Mouse (Mus musculus) urinary bladder, postnatal 10 days (tissue): Measurements from ENCODE around the gene Rcsd1.

ENCODE experiments used
- DNase-seq: peaks from one replicate; pipeline ENCODE4 v3.0.0; 2022; ENCODE audit warnings: low spot score

The Rcsd1 gene

DNA sequence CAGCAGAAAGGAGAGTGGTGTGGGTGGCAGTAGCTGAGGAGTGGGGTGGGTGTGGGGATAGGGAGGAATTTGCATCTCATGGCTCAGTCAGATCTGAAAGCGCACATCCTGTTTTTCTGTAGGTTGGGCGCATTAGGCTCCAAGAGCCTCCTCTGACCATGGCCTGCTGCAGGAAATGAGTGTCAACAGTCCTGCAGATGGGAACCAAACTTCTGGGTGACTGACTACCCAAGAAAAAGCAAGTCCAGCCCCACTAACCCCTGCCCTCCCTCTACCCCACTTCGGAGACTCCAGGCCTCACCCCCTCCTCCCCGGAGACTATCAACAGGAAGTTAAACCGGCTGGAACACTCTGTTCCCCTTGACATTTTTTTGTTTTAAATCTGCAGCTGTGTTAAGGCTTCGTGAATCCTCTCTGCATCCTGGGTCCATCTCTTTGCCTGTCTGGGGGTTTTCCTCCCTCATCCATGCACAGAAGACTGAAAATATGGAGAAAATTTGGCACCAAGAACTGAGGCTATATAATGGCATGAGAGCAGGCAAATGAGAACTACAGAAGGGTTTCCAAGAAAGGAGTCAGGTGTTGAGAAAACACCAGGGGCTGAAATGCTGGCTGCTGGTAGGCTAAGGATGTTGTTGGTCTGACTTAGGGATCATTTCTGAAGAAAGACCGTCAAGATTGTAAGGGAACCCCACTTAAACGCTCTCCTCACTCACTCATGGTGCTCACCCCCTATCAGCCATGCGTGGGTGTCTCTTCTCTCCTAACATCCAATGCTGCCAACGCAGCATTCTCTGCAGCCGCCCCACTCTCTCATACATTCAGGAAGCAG, 8.4 kb upstream of the Rcsd1 start:
- DNase-seq: no peak

DNA sequence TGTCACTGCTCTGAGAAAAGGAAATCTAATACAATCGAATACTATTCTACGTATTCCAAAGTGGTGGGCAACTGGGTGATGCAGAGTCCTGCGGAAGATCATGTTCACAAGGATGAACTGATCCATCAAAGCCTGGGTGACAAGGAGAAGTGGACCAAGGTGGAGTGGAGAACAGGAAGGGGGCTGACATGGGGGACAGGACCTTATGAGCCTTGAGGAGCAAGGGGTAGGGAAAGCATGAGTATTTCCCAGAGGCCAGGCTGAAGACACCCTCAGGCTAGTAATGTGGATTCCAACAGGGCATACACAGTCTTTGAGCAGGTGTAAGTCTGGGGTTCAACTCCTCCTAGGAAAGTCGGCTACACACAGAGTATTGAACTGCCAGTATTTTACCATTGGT, 6.9 kb upstream of the Rcsd1 start:
- no peak for DNase-seq

- no peak for DNase-seq
These were observed 4.2 kb upstream of the Rcsd1 start for GRCm38 (mm10) chr1:165713798-165714197.

DNA sequence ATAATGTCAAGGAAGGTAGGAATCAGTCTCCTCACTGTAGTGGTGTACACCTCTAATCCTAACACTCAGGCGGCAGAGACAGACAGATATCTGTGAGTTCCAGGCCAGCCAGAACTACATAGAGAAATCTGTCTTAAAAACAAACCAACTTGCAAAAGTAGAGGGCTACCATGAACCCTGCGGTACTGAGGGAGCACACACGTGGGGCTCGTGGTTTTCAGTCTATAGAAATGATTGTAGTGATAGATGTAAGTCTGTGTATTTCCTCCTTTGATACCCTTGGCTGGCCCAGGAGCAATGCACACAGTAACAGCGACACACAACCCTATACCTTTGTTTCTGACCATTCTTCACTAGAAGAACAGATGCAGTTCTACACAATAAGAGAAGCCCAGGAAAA, 2.4 kb upstream of the Rcsd1 start:
- no peak for DNase-seq

DNA sequence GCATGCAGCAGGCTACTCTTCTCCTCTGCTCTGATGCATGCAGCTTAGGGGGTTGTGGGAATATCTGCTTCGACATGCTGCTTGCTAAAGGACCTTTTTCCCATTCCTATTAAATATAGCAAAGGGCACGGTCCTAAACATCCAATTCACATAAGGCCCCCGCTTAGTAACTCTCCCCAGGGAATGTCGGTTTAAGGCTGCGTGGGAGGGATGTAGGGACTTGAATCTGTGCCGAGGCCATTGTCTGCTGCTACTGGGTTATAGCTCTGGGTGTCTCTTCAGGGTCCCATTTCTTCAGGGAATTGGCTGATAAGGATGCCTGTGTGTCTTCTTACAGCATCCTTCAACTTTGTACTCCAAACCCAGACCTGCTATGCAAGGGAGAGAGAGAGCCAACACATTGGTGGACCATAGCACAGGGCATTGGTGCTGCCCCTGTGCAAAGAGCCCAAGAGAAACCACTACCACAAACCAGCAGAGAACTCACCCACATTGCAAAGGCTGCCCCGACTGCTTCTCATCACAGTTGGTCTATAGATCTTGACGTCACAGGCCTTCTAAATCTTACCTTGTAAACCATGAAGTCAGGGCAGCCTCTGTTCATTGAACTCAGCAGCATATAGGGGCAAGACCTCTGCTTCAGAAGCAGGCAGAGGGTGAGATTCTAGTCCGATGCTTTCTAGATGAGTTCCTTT, 724 bp downstream of the Rcsd1 start:
- no peak for DNase-seq

DNA sequence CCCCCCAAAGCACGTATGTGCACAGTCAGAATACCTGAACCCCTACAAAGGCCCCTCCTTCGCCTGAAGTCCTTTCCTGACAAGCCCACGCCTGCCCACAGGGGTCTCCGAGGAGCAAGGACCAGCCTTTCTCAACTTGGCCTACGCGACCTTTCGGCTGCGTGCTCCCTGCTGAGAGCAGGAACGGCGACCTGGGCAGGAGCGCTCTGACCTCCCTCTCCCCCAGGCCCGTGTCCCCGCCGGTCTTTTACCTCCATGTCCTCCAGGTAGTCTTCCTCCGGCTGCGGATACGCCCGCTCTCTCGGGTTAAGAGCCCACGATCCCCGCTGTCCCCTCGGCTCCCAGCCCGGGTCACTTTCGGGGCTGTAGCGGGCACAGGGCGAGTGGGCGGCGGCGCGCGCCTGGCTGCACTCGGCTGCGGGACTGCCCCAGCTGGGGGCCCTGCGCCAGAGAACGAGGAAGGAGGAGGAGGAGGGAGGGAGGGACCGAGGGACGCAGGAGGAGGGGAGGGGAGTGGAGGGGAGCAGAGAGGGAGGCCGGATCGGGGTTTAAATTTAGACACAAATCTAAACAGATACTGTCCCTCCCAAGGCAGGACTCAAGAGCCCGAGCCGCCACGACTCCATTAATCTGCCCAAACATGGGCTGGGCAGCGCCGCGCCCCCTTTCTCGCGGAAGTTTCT, 1.8 kb downstream of the Rcsd1 start:
- no peak for DNase-seq

- DNase-seq: no peak
These were observed 2.3 kb downstream of the Rcsd1 start for GRCm38 (mm10) chr1:165707241-165707639.

DNA sequence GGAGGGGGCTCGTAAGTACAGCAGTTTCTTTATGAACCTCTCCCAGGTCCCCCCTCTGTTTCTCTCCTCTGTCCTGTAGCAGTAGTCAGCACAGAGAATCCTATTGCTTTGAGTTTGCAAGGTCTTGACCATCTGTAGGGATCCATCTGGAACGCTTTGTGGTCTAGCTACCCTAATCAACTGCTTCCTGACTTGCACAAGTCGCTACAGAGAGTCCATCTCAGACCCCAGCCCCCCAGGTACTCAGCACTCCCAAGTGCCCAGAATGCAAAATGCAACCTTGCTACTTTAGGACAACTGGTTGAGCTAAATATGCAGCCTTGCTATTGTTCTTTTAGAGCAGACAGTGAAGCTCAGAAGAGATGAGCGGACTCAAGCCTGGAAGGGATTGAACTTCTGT, 3.1 kb downstream of the Rcsd1 start:
- DNase-seq: no peak

GRCm38 (mm10) chr1:165705868-165706348, 3.6 kb downstream of the Rcsd1 start:
- no peak for DNase-seq

DNA sequence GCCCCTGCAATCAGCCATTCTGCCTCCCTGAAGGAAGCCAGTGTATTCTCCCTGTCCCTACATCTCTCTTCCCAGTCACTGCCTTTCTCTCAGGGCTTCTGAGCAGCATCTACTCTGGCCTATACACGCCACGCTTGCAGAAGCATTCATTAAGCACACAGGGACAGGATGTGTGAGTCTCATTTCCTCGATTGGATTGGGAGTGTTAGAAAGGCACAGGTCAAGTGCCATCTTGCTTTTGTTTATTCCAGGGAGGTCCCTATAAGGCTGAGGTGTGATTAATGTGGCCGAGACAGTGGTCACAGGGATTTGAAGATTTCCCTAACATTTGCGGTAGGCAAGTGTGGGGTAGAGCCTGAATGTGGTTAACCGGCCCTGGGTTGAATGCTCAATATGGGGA, 4.2 kb downstream of the Rcsd1 start:
- DNase-seq: no peak

DNA sequence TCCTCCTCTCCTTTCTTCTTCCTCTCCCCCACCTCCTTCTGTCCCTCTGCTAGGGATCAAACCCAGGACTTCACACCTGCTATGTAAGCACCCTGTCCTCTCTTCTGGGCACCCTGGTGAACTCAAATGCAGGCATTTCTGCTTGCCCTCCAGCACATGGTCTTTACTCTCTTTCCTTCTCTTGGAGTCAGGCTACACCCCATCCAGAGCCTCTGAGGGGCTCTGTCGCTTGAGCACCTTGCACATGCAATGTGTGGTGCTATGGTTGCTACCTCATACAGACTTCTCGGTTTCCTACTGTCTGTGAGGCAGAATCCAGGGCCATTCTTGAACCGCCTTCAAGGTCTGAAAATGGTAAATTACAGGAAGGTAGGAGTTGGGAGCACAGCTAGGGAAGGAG, 4.7 kb downstream of the Rcsd1 start:
- DNase-seq: no peak

DNA sequence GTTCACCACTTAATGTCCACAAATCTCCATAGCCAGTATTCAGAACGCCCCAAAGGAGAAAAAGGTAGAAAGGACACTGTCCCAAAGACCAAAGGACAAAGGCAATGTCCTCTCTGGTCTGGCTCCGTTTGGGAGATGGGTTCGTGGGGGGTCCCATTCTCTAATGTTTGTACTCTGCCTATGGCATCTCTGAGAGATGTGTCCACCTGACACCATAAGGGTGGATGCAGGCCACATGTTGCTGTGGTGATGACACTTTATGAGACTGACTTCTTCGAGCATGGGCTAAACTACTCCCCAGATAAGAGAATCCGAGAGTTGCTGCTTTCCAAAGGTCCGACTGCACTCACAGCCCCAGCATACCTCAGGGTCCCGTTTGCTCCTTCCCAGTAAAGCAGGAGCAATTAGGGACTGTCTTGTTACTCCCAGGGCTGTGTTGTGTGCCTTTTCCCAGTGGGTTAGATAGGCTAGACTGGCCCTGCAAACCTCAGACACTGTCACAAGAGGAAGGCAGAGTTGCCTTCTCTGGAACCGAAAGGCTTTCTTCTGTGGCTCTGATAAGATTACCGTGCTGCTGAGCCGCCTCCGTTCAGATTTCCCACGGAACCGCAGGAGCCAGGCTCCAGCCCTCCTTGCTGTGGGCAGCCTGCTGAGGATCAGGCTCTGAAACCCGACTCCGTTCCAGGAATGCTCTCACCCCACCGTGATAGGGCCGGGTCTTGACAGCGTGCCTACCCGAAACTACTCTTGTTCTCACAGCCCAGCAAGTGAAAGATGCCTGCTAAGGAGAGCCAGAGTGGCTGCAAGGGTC, 7.1 kb downstream of the Rcsd1 start:
- no peak for DNase-seq

DNA sequence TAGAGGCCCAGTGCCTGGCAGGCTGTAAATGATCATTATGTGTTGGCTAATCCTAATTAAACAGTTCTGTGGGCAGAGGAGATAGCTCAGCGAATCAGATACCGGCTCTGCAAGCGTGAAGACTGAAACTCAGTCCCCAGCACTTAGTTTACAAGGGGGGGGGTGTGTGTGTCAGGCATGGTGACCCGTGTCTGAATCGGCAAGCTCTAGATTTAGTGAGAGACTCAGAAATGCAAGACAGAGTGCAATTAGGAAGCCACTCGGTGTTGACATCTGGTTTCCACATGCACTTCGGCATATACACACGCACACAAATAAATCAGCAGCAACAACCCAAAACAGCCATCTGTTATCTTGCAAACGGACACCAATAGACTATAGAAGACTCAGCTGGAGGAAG, 8.0 kb downstream of the Rcsd1 start:
- no peak for DNase-seq

- no peak for DNase-seq
These were observed 8.5 kb downstream of the Rcsd1 start for GRCm38 (mm10) chr1:165700933-165701518.

DNA sequence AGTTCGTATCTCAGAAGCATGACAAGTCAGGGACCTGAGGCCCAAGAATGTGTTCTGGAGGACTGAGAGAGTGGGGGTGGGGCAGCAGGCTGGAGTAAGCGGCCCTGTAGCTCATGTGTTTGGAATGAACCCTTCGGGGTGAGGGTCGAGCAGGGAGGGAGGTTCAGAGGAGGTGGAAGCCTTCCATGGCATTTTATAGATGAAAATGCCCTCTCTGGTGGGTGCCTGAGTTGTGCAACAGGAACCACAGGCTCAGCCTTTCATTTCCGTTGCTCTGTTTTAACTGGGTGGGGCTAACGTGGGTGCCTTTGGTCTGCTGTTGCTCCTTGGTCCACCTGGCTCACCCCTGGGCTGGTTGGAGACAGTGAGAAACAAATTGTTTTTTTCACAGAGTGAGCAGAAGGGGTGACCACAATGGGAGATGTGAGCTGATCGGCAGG, 9.2 kb downstream of the Rcsd1 start:
- no peak for DNase-seq

GRCm38 (mm10) chr1:165697701-165698100, 11.9 kb downstream of the Rcsd1 start:
- DNase-seq: no peak

- DNase-seq: no peak
These were observed 12.7 kb downstream of the Rcsd1 start for GRCm38 (mm10) chr1:165696870-165697269.

DNA sequence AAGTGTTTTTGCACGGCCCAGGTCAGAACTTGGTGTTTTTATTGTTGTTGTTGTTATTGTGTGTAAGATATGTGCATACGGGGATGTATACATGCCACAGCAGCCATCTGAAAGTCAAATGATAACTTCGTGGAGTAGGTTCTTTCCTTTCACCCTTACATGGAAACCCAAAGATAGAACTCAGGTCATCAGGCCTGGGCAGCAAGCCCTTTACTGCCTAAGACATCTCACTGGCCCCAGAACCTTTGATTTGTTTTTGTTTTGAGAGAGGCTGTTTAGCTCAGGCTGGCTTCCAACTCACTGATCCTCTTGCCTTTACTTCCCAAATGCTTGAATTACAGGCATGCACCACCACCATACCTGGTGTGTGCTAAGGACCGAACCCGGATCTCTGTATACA, 13.5 kb downstream of the Rcsd1 start:
- no peak for DNase-seq

GRCm38 (mm10) chr1:165695392-165696014, 14.1 kb downstream of the Rcsd1 start:
- no peak for DNase-seq

DNA sequence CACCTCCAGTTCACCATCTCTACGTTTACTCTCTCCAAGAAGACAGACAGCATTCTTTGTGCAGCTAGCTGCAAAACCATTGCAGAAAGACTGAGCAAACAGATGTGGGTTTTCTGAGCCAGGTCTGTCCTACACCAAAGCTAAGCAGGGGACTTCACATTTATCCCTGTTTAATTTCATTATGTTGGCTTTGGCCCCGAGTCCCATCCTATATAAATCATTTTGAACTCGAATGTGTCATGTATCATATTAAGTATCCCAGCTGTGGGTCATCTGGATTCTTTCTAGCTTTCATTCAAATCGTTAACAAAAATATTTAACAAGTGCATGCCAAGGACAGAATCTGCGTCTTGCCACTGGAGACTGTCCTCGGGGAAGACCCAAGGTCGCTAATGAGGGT, 15.7 kb downstream of the Rcsd1 start:
- DNase-seq: no peak

DNA sequence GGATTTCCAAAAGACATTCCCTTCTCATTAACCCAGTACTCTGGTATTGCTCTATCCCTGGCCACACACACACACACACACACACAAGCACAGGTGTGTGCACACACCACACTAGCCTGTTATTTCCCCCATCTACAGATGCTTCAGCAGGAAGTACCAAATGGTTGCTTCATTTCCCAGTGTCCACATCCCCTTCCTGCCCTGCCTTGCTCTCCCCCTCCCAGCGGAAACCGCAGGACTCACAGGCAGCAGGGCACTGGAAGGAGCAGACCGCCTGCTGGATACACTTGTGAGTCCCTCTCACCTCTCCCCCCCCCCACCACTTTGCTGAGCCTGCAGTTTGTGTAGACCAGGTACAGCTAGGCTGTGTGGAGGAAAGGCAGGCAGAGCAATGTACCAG, 18.0 kb downstream of the Rcsd1 start:
- DNase-seq: no peak
